Mouse (Mus musculus) embryonic fibroblast, embryonic 13.5 days (primary cell): ENCODE measurements around the gene Fndc9. TPM values are rescaled to one million over a fixed set of nuclear protein-coding genes. Genes with fewer than 3 reads are reported as not detected.

Experiments used
- H3K27ac ChIP-seq: 2 replicates; pipeline ENCODE4 v1.5.1; 2012; ENCODE audit warnings: low read length, control low read depth, inconsistent platforms; ENCODE audit not compliant: insufficient read depth
- H3K4me1 ChIP-seq: 2 replicates; pipeline ENCODE4 v1.6.1; 2011; ENCODE audit warnings: low read length; ENCODE audit not compliant: control insufficient read depth, insufficient read depth
- H3K4me3 ChIP-seq: 2 replicates; pipeline ENCODE4 v1.5.1; 2011; ENCODE audit warnings: mild to moderate bottlenecking, control low read depth, low read length; ENCODE audit not compliant: insufficient read depth
- CTCF ChIP-seq: IDR thresholded peaks from 2 replicates; pipeline ENCODE4 v1.5.1; 2011; ENCODE audit warnings: mild to moderate bottlenecking, control low read depth, low read length, moderate library complexity, borderline replicate concordance; ENCODE audit not compliant: insufficient read depth
- POLR2A ChIP-seq: IDR thresholded peaks from 2 replicates; pipeline ENCODE4 v1.6.1; 2011; ENCODE audit warnings: low read depth, mild to moderate bottlenecking, control low read depth, low read length, moderate library complexity
- polyA plus RNA-seq: library from polyadenylated mRNA; stranded (reverse); fragments of >200 nt; gene quantifications from 2 replicates; pipeline ENCODE4 v1.2.4, GENCODE M21; 2011; ENCODE audit warnings: low read depth; ENCODE audit not compliant: missing spikeins, insufficient read length

Fndc9 gene
- not detected in 2 replicates for polyA plus RNA-seq

DNA sequence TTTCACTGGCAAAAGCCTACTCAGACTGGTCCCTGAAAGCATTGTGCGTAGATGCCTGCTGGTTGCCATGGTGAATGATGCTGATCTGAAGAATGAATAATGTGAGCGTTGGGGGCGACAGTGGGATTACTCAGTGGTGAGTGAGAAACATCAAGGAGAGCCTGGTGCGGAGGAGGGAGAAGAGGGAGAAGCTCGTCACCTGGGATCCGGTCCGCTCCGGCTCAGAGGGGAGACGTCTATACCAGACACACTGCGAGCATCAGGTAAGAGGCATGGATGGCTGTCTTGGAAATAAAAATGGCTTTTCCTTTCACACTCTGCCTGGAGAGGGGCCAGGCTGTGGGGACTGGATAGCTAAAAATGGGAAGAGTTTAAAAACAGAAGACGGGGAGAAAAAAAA is at the start of gene Fndc9:
Fndc9 (plus strand) TSS at position 198 of the 400 bp plus-strand sequence.
- TF ChIP-seq POLR2A (no peak), CTCF (no peak)
- Histone ChIP-seq H3K4me3 (no peak within 1 kb of the TSS), H3K27ac (no peak within 1 kb of the TSS), H3K4me1 (no peaks in the 10 kb centered on the region)

DNA sequence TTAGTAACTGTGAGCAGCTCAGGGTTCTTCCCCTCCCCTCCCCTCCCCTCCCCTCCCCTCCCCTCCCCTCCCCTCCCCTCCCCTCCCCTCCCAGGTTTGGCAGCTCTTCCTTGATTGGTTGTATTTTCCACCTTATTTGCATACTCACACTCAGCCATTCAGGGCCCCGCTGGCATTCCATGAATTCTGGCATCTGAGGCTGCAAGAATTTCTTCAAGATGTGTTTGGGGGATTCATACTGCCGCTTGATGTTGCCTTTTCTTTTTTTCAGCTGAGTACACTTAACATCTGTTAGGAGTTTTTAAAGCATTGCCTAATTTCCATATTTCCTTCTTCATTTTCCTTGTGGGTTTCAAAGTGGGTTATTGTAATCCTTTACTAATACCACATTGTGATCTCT is 47.0 kb upstream of the Fndc9 start:
- TF ChIP-seq CTCF (no peak), POLR2A (no peak)
- Histone ChIP-seq H3K4me3 (no peak overlapping the region), H3K4me1 (no peaks in the 10 kb centered on the region), H3K27ac (no peak overlapping the region)

DNA sequence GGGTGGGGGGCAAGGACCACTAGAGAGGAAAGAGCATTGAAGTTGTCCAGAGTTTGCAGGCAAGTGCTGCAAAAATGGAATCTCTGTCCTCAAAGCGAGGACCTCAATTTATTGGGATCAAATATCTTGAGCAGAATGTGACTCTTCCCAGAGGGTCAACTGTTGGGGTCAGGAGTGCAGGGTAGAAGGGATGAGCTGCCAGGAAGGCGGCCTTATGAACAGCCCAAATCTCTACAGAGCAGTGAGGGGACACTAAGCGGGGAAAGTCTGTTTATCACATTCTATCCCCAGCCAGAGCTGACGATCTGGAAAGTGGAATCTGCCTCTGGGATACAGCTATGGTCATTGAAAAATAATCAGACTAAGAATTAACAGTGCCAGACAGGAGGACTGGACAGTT is 41.2 kb upstream of the Fndc9 start:
- H3K27ac ChIP-seq: no peak overlapping the region
- no peaks in the 10 kb centered on the region for H3K4me1 ChIP-seq
- TF ChIP-seq CTCF: no peak
- no peak for TF ChIP-seq POLR2A
- no peak overlapping the region for H3K4me3 ChIP-seq

DNA sequence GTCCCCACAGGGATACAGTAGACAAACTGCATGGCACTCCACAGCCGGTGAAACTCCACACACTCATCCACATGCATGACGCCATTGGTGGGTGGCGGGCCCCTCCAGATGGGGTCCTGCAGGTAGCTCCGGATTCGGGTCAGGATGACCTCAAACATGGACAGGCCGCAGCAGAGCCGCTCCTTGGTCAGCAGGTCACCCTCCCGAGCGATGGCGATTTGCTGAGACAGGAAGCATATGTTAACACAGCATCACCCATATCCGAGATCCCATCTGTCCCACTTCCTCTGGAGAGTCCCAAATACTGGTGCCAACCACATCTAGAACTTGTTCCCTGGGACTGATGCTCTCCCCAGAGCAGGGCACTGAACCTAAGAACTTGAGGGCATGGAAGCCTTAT is 34.7 kb upstream of the Fndc9 start:
- Histone ChIP-seq H3K27ac (no peak overlapping the region), H3K4me1 (peaks cover 2% of the 10 kb centered on the region; the same call in 1 of the 2 replicates), H3K4me3 (no peak overlapping the region)
- TF ChIP-seq POLR2A (no peak), CTCF (no peak)

DNA sequence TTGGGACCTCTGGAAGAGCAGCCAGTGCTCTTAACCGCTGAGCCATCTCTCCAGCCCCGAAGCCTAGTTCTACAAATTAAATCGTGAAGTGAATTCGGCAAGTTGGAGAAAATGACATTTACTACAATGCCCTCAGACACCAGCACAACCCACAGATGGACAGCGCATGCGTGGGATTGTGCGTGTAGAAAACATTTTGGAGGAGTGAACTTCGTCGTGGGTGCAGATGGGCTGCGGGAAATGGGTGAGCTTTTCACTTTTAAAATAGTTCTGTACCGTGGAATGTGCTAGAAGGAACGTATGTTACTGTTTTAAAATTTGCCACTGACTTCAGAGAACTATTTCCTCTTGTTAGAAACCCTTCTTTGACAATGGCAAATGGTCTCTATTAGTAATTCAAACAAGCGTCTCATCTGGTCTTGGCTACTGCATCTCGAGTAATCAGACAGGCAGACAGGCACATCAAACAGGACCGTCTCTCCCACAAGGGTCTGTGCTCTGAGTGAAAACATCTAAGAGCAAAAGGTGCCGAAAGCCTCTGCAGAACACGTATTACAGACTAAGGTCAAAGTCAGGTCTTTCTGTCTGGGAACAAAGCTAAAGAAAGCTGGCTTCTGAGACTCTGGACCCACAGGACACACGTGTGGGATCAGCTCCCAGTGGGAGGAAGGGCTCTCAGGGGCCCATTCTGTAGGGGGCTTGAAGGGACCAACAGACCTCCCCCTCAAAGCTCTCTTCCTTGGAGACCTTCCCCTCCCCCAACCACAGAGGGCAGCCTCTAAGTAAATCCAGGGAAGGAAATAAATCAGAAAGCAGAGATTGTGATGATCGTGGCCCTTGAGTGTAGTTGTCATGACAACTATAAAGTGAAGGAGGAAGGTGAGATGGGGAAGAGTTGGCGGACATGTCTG is 33.4 kb upstream of the Fndc9 start:
- Histone ChIP-seq H3K27ac (peak overlapping the region; percentile 32; the same call in 1 of the 2 replicates), H3K4me1 (peaks cover 6% of the 10 kb centered on the region; the same call in 1 of the 2 replicates), H3K4me3 (no peak overlapping the region)
- TF ChIP-seq CTCF (no peak), POLR2A (no peak)

DNA sequence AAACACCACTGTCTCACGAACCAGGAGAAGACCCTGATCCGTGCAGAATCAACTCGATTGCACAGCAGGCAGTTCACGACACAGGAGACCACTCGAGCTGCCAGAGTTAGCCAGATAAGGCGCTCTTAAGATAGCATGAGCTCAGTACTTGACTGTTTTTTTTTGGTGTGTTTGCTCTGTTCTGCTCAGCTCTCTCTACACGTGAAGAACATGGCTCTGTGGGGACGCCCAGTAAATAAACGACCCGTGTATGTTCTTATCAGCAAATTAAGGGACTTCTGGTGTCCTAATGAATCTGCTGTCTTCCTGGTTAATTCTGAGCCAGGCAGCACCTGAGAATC is 32.8 kb upstream of the Fndc9 start:
- TF ChIP-seq POLR2A (no peak), CTCF (no peak)
- Histone ChIP-seq H3K4me3 (no peak overlapping the region), H3K4me1 (peaks cover 6% of the 10 kb centered on the region; the same call in 1 of the 2 replicates), H3K27ac (no peak overlapping the region)

DNA sequence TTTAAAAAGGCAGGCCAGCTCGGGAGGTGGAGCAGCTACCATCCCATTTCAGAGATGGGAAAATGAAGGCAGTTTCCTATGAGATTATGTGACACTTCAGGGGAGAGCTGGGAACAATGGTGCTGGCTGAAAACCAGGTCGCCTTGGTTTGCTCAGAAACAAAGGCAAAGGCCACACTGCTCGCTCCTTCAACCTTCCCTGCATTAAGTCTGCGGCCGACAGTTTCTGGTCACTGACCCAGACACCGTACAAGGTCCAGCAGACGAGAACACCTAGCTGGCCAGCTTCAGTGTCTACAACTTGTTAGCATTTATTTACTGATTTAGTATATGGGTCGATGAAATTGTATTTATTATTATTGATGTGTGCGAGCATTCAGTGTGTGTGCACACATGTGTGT is 30.5 kb upstream of the Fndc9 start:
- H3K27ac ChIP-seq: peak overlapping the region; percentile 83
- H3K4me3 ChIP-seq: no peak overlapping the region
- TF ChIP-seq POLR2A: no peak
- no peak for TF ChIP-seq CTCF
- H3K4me1 ChIP-seq: peaks cover 7% of the 10 kb centered on the region; the same call in 1 of the 2 replicates

DNA sequence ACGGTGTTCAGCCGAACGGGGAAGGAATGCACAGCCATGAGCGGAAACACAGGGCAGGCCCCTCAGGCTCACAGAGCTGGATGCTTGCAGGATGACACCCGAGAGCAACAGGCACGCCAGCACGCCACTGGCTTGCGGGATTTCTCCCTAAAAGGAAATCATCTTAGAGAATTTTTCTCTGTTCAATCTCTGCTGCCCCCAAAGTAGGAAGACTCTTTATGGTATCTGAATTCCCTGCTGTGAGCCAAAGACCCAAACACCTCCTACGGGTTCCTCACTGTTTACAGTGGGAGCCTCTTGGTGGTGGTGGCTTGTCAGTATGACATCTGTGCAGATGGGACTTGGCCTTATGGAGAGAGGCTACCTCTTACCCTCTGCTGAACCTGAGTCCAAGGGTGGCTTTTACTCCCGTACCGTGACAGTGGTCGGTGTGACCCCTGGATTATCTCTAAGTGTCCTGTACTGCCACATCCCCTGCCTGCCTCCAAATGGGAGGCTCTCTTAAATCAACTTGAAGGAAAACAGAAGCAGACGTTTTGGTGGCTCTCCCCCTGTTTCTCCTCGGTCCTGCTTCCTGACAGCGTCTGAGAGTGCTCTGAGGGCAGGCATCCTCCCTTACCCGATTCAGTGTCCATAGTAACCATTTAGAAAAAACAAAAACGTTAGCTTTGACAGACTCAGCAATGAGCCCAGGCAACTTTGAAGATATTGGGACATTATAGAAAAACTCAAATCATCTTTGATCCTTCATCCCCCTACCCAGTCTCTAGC is 29.5 kb upstream of the Fndc9 start:
- Histone ChIP-seq H3K4me1 (peaks cover 12% of the 10 kb centered on the region; the same call in 1 of the 2 replicates), H3K4me3 (no peak overlapping the region), H3K27ac (peak overlapping the region; percentile 83)
- TF ChIP-seq CTCF (no peak), POLR2A (peak; percentile 23; the same call in 1 of the 2 replicates)

DNA sequence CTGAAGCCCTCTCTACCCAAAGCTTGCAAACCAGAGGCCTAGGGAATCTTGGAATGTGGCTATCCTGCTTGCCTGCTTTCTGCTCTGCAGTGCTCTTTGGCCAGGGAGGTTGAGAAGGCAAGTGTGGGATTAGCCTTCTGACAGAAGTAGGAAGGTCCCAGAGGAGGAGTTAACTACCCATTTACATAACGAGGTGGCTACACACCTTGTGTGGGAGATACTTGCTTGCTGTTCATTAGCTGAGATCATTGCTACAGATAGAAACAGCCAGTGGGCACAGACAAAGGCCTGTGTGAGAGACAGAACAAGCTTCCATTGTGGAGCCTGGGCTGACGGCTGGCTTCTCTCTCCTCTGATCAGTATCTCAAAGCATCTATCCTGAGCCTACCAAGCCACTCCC is 25.4 kb upstream of the Fndc9 start:
- Histone ChIP-seq H3K27ac (peak overlapping the region; percentile 30; the same call in 1 of the 2 replicates), H3K4me1 (peaks cover 16% of the 10 kb centered on the region), H3K4me3 (no peak overlapping the region)
- TF ChIP-seq CTCF (no peak), POLR2A (no peak)

DNA sequence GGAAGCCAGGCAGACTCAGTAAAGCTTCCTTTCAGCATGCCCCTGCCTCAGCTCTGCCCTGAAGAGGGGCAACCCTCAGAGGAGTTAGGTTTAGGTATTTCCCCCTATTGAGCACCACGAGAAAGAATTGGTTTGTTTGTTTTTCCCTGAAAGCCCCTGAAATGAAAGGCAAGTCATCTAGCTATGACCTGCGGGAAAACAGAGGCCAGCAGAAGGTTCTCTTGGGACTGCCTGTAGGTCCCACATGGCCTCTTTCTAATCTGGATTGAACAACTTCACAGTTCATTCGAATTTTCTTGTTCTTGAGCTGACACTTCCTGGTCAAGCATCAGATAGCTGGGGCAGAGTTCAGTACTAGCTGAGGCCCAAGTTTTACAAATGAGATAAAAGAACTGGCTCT is 23.5 kb upstream of the Fndc9 start:
- Histone ChIP-seq H3K4me1 (peaks cover 15% of the 10 kb centered on the region), H3K27ac (no peak overlapping the region), H3K4me3 (no peak overlapping the region)
- TF ChIP-seq POLR2A (no peak), CTCF (no peak)
